Mouse (Mus musculus): ENCODE measurements at regions not wholly inside any gene's neighbourhood (a gene's known extent, or its start where the extent isn't known, plus 50 kb on each side); places are given as distances from the start of the nearest gene placed in this dataset.

DNA sequence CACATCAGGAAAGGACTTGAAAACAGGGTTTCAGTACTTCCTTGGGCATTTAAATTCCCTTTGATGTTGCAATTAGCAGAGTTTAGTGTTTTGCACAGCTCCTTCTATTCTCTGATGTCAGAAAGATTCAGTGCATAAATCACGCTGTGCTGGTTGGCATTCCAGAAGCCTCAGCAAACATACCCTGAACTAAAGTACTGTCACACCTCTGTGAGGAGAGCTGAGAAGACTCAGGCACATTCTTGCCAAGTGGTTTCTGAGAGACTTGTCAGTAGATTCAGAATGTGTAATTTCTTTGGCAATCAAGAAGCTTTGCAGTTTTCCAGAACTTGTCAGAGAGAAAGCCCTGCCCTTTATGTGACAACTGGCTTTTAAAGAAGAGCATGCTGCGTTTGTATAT is 192.4 kb upstream of the 2610001J05Rik start:
- DNase-seq (ENCODE audit: low spot score in 2 of 2), result no peak

DNA sequence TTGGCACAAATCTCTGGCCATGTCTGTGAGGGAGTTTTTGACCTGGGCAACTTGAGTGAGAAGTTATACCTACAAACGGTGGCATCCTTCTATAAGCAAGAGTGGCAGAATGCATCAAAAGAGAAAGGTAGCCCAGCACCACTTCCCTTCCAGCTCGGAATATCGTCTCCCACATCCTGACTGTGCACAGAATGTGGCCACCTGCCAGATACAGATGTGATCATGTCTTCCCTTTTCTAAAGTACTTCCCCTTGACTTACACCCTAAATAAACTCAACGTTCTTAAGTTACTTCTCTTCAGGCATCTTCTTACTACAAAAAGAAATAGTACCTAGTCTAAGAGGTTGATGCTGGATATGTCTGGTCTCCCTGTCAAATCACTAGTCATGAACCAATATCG is 175.2 kb upstream of the 2610001J05Rik start:
- no peak for DNase-seq (ENCODE audit: low spot score in 2 of 2)

GRCm38 (mm10) chr6:14044654-14045053 is 173.3 kb upstream of the 2610001J05Rik start:
- DNase-seq (ENCODE audit: low spot score in 2 of 2), result no peak

DNA sequence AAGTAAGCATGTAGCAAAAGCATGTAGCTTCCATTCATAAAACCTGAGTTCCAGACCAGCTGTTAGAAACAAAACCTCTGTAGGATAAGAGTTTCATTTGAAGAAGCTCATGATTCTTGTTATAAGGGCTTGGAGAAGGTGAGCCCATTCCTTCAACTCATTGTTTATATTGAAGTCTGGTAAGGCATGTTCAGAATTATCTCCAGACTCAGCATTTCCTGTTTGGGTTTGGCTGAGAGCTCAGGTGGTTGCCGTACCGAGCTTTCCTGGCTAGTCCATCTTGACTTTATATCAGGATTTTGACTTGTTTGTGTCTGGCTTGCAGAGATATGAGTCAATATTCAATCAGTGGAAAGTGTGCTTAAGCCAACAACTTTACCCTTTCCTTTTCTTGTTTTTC is 154.6 kb upstream of the 2610001J05Rik start:
- DNase-seq (ENCODE audit: low spot score in 2 of 2), result no peak

GRCm38 (mm10) chr6:14018928-14019327 is 147.6 kb upstream of the 2610001J05Rik start:
- DNase-seq (ENCODE audit: low spot score in 2 of 2), result no peak

- DNase-seq (ENCODE audit: low spot score in 2 of 2), result peak; percentile 25 to 35
These were observed 111.5 kb upstream of the 2610001J05Rik start for GRCm38 (mm10) chr6:13982606-13983389.

DNA sequence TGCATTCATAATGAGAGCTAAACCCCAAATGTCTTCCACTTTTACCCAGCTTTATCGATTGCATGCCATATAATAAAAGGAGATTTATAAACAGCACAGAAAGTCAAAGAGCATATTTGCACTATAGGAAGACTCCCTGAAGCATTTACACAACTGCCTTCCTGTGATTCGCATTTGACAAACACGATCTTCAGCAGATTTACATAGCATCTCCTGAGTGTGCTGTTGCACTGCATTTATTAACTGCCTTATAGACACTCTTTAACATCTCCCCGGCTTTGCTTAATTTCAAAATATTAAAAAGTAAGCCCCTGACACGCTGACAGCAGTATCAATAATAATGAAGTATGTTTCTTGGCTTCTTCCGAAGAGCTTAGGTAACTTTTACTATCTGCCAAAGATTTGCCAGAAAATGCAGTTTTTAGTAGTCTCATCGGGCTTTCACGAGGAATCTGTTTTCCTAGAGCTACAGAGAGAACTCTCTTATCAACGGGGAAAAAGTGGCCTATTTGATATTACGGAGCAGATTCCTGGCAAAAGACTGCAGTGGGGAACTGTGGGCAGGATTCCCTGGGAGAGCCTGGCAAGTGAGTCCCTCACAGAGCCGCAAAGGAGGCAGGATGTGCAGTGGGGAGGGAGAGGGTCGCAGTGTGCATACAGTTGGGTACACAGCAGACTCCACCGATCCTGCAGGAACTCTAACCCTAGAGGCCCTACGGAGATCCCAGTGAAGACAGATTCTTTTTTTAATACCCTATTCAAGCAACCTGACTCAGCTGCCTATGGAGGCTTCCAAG is 103.6 kb upstream of the 2610001J05Rik start:
- DNase-seq (ENCODE audit: low spot score in 2 of 2), result no peak

DNA sequence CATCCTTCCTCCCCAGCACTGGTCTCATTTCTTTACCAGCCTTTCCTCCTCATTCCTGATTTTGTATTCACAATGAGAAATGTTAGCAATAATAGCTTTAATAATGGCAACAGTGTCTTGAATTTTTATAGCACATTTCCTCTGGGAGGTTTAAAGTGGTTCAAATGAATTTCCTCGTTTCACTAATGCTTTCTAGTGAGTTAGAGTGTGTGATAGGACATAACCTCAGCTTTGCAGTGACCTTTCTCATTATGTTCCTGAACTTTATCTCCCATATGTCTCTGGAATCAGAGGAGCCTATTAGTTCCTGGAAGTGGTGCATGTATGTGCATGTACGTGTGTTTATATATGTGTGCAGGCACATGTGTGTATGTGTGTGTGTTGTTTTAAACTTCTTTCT is 93.2 kb upstream of the 2610001J05Rik start:
- DNase-seq (ENCODE audit: low spot score in 2 of 2), result no peak

- no peak for DNase-seq (ENCODE audit: low spot score in 2 of 2)
These were observed 92.7 kb upstream of the 2610001J05Rik start for GRCm38 (mm10) chr6:13964013-13964412.

DNA sequence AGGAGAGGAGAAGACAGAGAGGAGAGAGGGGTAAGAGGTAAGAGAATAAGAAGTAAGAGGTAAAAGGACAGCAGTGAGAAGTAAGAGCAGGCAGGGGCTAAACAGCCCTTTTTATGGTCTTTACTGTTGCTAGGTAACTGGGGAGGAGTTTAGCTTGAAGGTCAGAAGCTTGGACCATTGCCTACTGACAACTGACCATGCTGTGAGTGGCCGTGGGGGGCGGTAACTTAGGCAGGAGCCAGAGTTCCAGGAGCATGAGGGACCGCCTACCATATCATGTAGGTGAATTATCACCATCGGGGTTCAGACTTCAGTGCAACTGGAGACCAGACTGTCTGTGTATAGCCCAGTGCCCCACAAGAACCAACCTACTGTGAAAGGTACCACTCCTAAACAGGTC is 78.3 kb upstream of the 2610001J05Rik start:
- no peak for DNase-seq (ENCODE audit: low spot score in 2 of 2)

GRCm38 (mm10) chr6:13920809-13921760 is 49.8 kb upstream of the 2610001J05Rik start:
- DNase-seq (ENCODE audit: low spot score in 2 of 2), result no peak

Data from gastrocnemius, adult 8-10 months (tissue).